Mouse (Mus musculus) embryonic facial prominence, embryonic 14.5 days (tissue): ENCODE measurements at regions not wholly inside any gene's neighbourhood (a gene's known extent, or its start where the extent isn't known, plus 50 kb on each side); places are given as distances from the start of the nearest gene placed in this dataset.

Experiments
- ATAC-seq: fragments of 200-750 bp; cut with Nextera tagmentation; 2 replicates; pipeline ENCODE4 v1.8.0; 2017; ENCODE audit warnings: low read depth, moderate number of reproducible peaks, moderate TSS enrichment
- DNase-seq: peaks from one replicate; pipeline ENCODE4 v3.0.0-alpha.2; 2015; ENCODE audit warnings: low spot score
- H3K27ac ChIP-seq: fragments of 300-500 bp; sonication (generic); replicated peaks from 2 replicates; pipeline ENCODE4 v1.5.1; 2014; ENCODE audit warnings: low read depth, mild to moderate bottlenecking, low read length, moderate library complexity
- H3K27me3 ChIP-seq: fragments of 300-500 bp; sonication (generic); replicated peaks from 2 replicates; pipeline ENCODE4 v1.6.1; 2014; ENCODE audit warnings: low read length; ENCODE audit not compliant: control insufficient read depth, insufficient read depth
- H3K36me3 ChIP-seq: fragments of 300-500 bp; sonication (generic); 2 replicates; pipeline ENCODE4 v1.6.1; 2014; ENCODE audit warnings: low read length, mixed read lengths; ENCODE audit not compliant: control insufficient read depth, insufficient read depth
- H3K4me1 ChIP-seq: fragments of 300-500 bp; sonication (generic); 2 replicates; pipeline ENCODE4 v1.6.1; 2014; ENCODE audit warnings: antibody characterized with exemption, low read length; ENCODE audit not compliant: control insufficient read depth, insufficient read depth
- H3K4me2 ChIP-seq: fragments of 300-500 bp; sonication (generic); 2 replicates; pipeline ENCODE4 v1.6.1; 2014; ENCODE audit warnings: low read depth, mild to moderate bottlenecking, low read length, moderate library complexity, mixed read lengths
- H3K4me3 ChIP-seq: fragments of 300-500 bp; sonication (generic); 2 replicates; pipeline ENCODE4 v1.5.1; 2014; ENCODE audit warnings: low read depth, mild to moderate bottlenecking, low read length
- H3K9ac ChIP-seq: fragments of 300-500 bp; sonication (generic); 2 replicates; pipeline ENCODE4 v1.6.1; 2014; ENCODE audit warnings: low read depth, mild to moderate bottlenecking, low read length, moderate library complexity, mixed read lengths
- H3K9me3 ChIP-seq: fragments of 300-500 bp; sonication (generic); 2 replicates; pipeline ENCODE4 v1.6.1; 2016; ENCODE audit warnings: low read length; ENCODE audit not compliant: control insufficient read depth
- WGBS: fragments of 180-500 bp; shearing (Covaris S2); extraction: QIAGEN DNeasy Blood & Tissue Kit; methylation state at CpG from one replicate; pipeline ENCODE4 v1.1.7; 2014; 5-methylcytosine and 5-hydroxymethylcytosine counted together

- no peak for DNase-seq
- ATAC-seq: no peak
- Histone ChIP-seq H3K4me3 (no peak overlapping the region), H3K9me3 (no peaks in the 10 kb centered on the region), H3K4me1 (no peaks in the 10 kb centered on the region), H3K4me2 (no peak overlapping the region), H3K27me3 (no peaks in the 10 kb centered on the region), H3K27ac (no peak overlapping the region), H3K36me3 (no peaks in the 10 kb centered on the region), H3K9ac (no peak overlapping the region)
- 39% methylated on average over 2 of the region's 2 CpGs for WGBS
Measured at GRCm38 (mm10) chr12:93385578-93385977, 1536.6 kb upstream of the Sel1l start.

GRCm38 (mm10) chr12:93342933-93343332 is 1494.0 kb upstream of the Sel1l start:
- H3K4me3 ChIP-seq: no peak overlapping the region
- no peaks in the 10 kb centered on the region for H3K27me3 ChIP-seq
- ATAC-seq (no peak), DNase-seq (peak; percentile 2)
- 25% methylated on average over 4 of the region's 4 CpGs for WGBS
- H3K4me2 ChIP-seq: no peak overlapping the region
- no peak overlapping the region for H3K9ac ChIP-seq
- H3K9me3 ChIP-seq: no peaks in the 10 kb centered on the region
- H3K27ac ChIP-seq: no peak overlapping the region
- H3K36me3 ChIP-seq: no peaks in the 10 kb centered on the region
- H3K4me1 ChIP-seq: no peaks in the 10 kb centered on the region

- Histone ChIP-seq H3K4me3 (no peak overlapping the region), H3K4me1 (no peaks in the 10 kb centered on the region), H3K27me3 (no peaks in the 10 kb centered on the region), H3K4me2 (no peak overlapping the region), H3K36me3 (no peaks in the 10 kb centered on the region), H3K27ac (no peak overlapping the region), H3K9ac (no peak overlapping the region), H3K9me3 (no peaks in the 10 kb centered on the region)
- DNase-seq (no peak), ATAC-seq (no peak)
- WGBS: 59% methylated on average over 4 of the region's 4 CpGs
Measured at GRCm38 (mm10) chr12:93342525-93342924, 1493.6 kb upstream of the Sel1l start.

- no peaks in the 10 kb centered on the region for H3K4me1 ChIP-seq
- H3K27ac ChIP-seq: no peak overlapping the region
- WGBS: 81% methylated on average over 1 of the region's 1 CpGs
- DNase-seq (no peak), ATAC-seq (no peak)
- no peaks in the 10 kb centered on the region for H3K27me3 ChIP-seq
- H3K4me2 ChIP-seq: no peak overlapping the region
- H3K9me3 ChIP-seq: no peaks in the 10 kb centered on the region
- no peak overlapping the region for H3K9ac ChIP-seq
- no peaks in the 10 kb centered on the region for H3K36me3 ChIP-seq
- H3K4me3 ChIP-seq: no peak overlapping the region
Measured at GRCm38 (mm10) chr12:93335520-93335919, 1486.6 kb upstream of the Sel1l start.

- Histone ChIP-seq H3K27me3 (no peaks in the 10 kb centered on the region), H3K4me2 (no peak overlapping the region), H3K9ac (no peak overlapping the region), H3K27ac (no peak overlapping the region), H3K4me1 (no peaks in the 10 kb centered on the region), H3K36me3 (no peaks in the 10 kb centered on the region), H3K4me3 (no peak overlapping the region), H3K9me3 (no peaks in the 10 kb centered on the region)
- DNase-seq (no peak), ATAC-seq (no peak)
Measured at GRCm38 (mm10) chr12:93312214-93312613, 1463.3 kb upstream of the Sel1l start.

- DNase-seq (no peak), ATAC-seq (no peak)
- Histone ChIP-seq H3K27me3 (no peaks in the 10 kb centered on the region), H3K9me3 (no peaks in the 10 kb centered on the region), H3K9ac (no peak overlapping the region), H3K27ac (no peak overlapping the region), H3K36me3 (no peaks in the 10 kb centered on the region), H3K4me3 (no peak overlapping the region), H3K4me1 (no peaks in the 10 kb centered on the region), H3K4me2 (no peak overlapping the region)
- 76% methylated on average over 2 of the region's 2 CpGs for WGBS
Measured at GRCm38 (mm10) chr12:93281816-93282215, 1432.9 kb upstream of the Sel1l start.

- Histone ChIP-seq H3K36me3 (no peaks in the 10 kb centered on the region), H3K9ac (no peak overlapping the region), H3K4me3 (no peak overlapping the region), H3K9me3 (no peaks in the 10 kb centered on the region), H3K4me2 (no peak overlapping the region), H3K4me1 (no peaks in the 10 kb centered on the region), H3K27me3 (no peaks in the 10 kb centered on the region), H3K27ac (no peak overlapping the region)
- 78% methylated on average over 2 of the region's 2 CpGs for WGBS
- no peak for DNase-seq
- no peak for ATAC-seq
Measured at GRCm38 (mm10) chr12:93273652-93274051, 1424.7 kb upstream of the Sel1l start.

GRCm38 (mm10) chr12:93230237-93230636 is 1381.3 kb upstream of the Sel1l start:
- ATAC-seq: no peak
- H3K4me3 ChIP-seq: no peak overlapping the region
- H3K27me3 ChIP-seq: no peaks in the 10 kb centered on the region
- no peaks in the 10 kb centered on the region for H3K9me3 ChIP-seq
- no peak overlapping the region for H3K9ac ChIP-seq
- 84% methylated on average over 3 of the region's 3 CpGs for WGBS
- H3K27ac ChIP-seq: no peak overlapping the region
- H3K4me1 ChIP-seq: no peaks in the 10 kb centered on the region
- H3K4me2 ChIP-seq: no peak overlapping the region
- no peak for DNase-seq
- no peaks in the 10 kb centered on the region for H3K36me3 ChIP-seq

GRCm38 (mm10) chr12:93226826-93227225 is 1377.9 kb upstream of the Sel1l start:
- ATAC-seq (no peak), DNase-seq (no peak)
- Histone ChIP-seq H3K4me3 (no peak overlapping the region), H3K27ac (no peak overlapping the region), H3K27me3 (no peaks in the 10 kb centered on the region), H3K9me3 (no peaks in the 10 kb centered on the region), H3K36me3 (no peaks in the 10 kb centered on the region), H3K9ac (no peak overlapping the region), H3K4me2 (no peak overlapping the region), H3K4me1 (no peaks in the 10 kb centered on the region)
- 85% methylated on average over 1 of the region's 1 CpGs for WGBS
